Mouse (Mus musculus): ENCODE results near the gene Kcnip1.

- no peak for TF ChIP-seq TAL1 (IDR thresholded peaks at IDR 0.05; ENCODE audit: low read length)
- TF ChIP-seq GATA1 (IDR thresholded peaks at IDR 0.05; ENCODE audit: low read length), result no peak
Measured at GRCm38 (mm10) chr11:33747402-33747955, 245.5 kb downstream of the Kcnip1 start.
